Mouse (Mus musculus) macrophage (primary cell): Measurements from ENCODE around the gene Casp9. TPM values are rescaled to one million over a fixed set of nuclear protein-coding genes. Genes with fewer than 3 reads are reported as not detected.
A peak's percentile ranks its signal among the peaks of the same experiment; 100 is the strongest.

Source experiments
- H3K27ac ChIP-seq: fragments of 350-480 bp; formaldehyde crosslinking; 2 replicates; pipeline ENCODE4 v1.9.0; 2021
- H3K36me3 ChIP-seq: fragments of 350-480 bp; formaldehyde crosslinking; 2 replicates; pipeline ENCODE4 v1.9.0; 2021; ENCODE audit errors: inconsistent target
- H3K4me3 ChIP-seq: fragments of 350-480 bp; formaldehyde crosslinking; 2 replicates; pipeline ENCODE4 v1.9.0; 2021; ENCODE audit errors: inconsistent target
- H3K79me2 ChIP-seq: fragments of 350-480 bp; formaldehyde crosslinking; 2 replicates; pipeline ENCODE4 v1.9.0; 2021; ENCODE audit errors: inconsistent target
- WGBS: methylation state at CpG from one replicate; pipeline ENCODE4 v1.1.7; 2026; ENCODE audit warnings: inconsistent platforms; ENCODE audit not compliant: missing documents; 5-methylcytosine and 5-hydroxymethylcytosine counted together
- polyA plus RNA-seq: library from polyadenylated mRNA; stranded (reverse); fragments of 250-400 nt; gene quantifications from 3 replicates; pipeline ENCODE4 v1.2.4, GENCODE M21; 2018; ENCODE audit warnings: inconsistent platforms
- total RNA-seq, 78 experiments: library from RNA; depleted of rRNA; stranded (reverse); fragments of 250-400 nt; gene quantifications; 1 replicate in 9 of 78; 2 replicates in 24 of 78; 3 replicates in 43 of 78; 4 replicates in 2 of 78; pipeline ENCODE4 v1.2.4; 2018; ENCODE audit warnings: inconsistent platforms in 56 of 78

Casp9 gene
- total RNA-seq (2018; cell fraction: chromatin; rRNA removed), result 10 to 100 TPM in 17 of 26 experiments, 1 to 10 TPM in 9; 4.6 to 51.4 (median 18.5) TPM
- 10 to 100 TPM; 13.7 to 45.3 (median 35.2) TPM for total RNA-seq (2018; cell fraction: cytosol; rRNA removed)
- 10 to 100 TPM; 10.6 to 49.3 (median 25.2) TPM for total RNA-seq (2018; cell fraction: nucleus; rRNA removed)
- 16.4 to 31.0 TPM (median 27.3 TPM) in 3 replicates for polyA plus RNA-seq

GRCm38 (mm10) chr4:141793282-141794151 lies at the start of gene Casp9:
Gene Casp9 (plus strand): TSS chr4:141793612.
- WGBS, result 0% methylated on average over 54 of the region's 80 CpGs
- H3K36me3 ChIP-seq, result peaks cover 20% of the 10 kb centered on the region
- H3K79me2 ChIP-seq, result peaks cover 51% of the 10 kb centered on the region

GRCm38 (mm10) chr4:141746578-141747346 lies 46.6 kb upstream of the Casp9 start, which contains the start of gene Agmat:
Gene Agmat (plus strand): TSS chr4:141746672.
- Histone ChIP-seq H3K27ac (no peak within 1 kb of the TSS), H3K79me2 (no peaks in the 10 kb centered on the region)
- WGBS, result 50% methylated on average over 25 of the region's 25 CpGs

More at GRCm38 (mm10) chr4:141793282-141794151, at the start of gene Casp9:
- Histone ChIP-seq H3K4me3 (peak within 1 kb of the TSS; percentile 78), H3K27ac (peak within 1 kb of the TSS; percentile 90)

GRCm38 (mm10) chr4:141749557-141749956 lies 43.9 kb upstream of the Casp9 start:
- H3K79me2 ChIP-seq, result no peaks in the 10 kb centered on the region
- no peak overlapping the region for H3K27ac ChIP-seq
- 78% methylated on average over 11 of the region's 11 CpGs for WGBS
- no peak overlapping the region for H3K4me3 ChIP-seq
- no peaks in the 10 kb centered on the region for H3K36me3 ChIP-seq

More at GRCm38 (mm10) chr4:141746578-141747346, 46.6 kb upstream of the Casp9 start, which contains the start of gene Agmat:
- Histone ChIP-seq H3K4me3 (no peak within 1 kb of the TSS), H3K36me3 (no peaks in the 10 kb centered on the region)

DNA sequence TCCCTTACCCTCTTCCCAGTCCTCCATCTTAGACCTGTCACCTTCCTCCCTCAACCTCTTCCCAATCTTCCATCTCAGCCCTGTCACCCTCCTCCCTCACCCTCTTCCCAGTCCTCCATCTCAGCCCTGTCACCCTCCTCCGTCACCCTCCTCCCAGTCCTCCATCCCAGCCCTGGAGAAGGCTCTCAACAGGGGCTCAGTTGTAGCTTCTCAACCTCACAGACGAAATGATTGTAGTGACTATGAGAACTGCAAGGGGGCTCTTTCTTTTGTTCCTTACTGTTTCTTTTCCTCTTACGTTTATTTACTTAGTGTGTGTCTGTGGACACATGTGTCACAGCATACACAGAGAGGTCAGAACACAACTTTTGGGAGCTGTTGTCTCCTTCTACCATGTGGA lies 42.6 kb upstream of the Casp9 start:
- Histone ChIP-seq H3K4me3 (no peak overlapping the region), H3K27ac (no peak overlapping the region)
- WGBS, result 82% methylated on average over 3 of the region's 3 CpGs

DNA sequence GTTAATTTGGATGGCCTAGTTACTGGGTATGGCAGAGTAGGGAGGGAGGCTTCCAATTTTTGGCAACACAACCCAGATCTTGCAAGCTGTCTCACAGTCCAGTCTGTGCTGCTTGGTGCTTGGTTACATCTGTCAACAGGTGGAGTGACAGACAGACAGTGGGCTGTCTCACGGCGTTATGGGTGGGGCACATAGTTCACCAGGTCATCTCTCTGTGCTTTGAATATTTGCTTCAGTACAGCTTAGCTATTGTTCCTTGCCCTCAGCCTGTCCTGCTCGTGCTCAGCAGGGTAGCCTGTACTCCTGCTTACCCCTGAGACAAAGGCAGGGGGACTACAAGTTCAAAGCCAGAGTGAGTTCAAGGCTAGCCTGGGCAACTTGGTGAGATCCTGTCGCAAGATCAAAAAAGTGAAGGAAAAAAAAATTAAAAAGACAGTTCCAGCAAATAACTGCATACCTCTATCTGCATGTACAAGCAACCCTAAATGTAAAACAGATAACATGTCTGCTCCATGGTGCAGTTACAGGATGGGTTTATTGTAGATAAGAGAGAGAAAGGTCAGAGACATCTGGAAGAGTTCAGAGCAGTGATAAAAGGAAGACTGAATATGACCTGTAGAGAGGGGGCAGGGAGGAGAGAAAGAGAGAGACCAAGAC lies 41.9 kb upstream of the Casp9 start:
- Histone ChIP-seq H3K79me2 (no peaks in the 10 kb centered on the region), H3K4me3 (no peak overlapping the region), H3K36me3 (no peaks in the 10 kb centered on the region), H3K27ac (no peak overlapping the region)
- 79% methylated on average over 4 of the region's 4 CpGs for WGBS

More for the DNA sequence above, 42.6 kb upstream of the Casp9 start:
- no peaks in the 10 kb centered on the region for H3K79me2 ChIP-seq
- H3K36me3 ChIP-seq, result no peaks in the 10 kb centered on the region

DNA sequence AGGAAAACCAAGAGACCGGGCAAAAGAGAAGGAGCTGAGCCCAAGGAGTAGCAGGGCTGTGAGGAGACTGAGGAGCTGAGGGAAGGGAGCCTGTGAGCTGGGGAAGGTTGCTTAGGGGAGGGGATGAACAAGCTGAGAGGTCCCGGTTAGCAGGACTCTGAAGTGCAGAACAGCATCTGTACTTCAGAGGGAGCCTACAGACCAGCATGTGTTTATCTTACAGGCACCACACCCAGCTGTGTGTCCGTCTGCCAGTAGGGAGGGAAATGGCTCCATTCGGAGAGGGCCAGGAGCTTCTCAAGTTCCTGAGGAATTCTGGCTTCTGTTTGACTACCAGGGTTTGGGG lies 41.4 kb upstream of the Casp9 start:
- H3K4me3 ChIP-seq, result no peak overlapping the region
- 41% methylated on average over 4 of the region's 4 CpGs for WGBS
- no peaks in the 10 kb centered on the region for H3K36me3 ChIP-seq
- H3K79me2 ChIP-seq, result no peaks in the 10 kb centered on the region
- no peak overlapping the region for H3K27ac ChIP-seq

GRCm38 (mm10) chr4:141755375-141755930 lies 38.0 kb upstream of the Casp9 start:
- 95% methylated on average over 17 of the region's 19 CpGs for WGBS
- no peaks in the 10 kb centered on the region for H3K36me3 ChIP-seq
- H3K79me2 ChIP-seq, result no peaks in the 10 kb centered on the region
- H3K4me3 ChIP-seq, result no peak overlapping the region
- H3K27ac ChIP-seq, result no peak overlapping the region

DNA sequence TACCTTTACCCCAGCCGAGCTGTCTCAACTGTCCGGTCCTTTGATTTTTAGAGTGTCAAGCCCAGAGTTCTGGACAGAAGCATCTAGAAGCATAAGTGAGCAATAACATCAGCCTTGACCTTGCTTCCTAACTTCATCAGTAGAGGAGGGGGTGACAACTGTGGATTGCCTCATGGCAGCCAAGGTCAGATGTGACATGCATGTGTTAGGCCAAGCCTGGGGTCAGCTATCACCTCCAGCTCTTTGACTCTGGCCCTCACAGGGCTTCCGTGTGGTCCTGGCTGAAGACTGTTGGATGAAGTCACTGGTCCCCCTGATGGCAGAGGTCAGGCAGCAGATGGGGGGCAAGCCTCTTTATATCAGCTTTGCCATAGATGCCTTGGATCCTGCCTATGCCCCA lies 36.3 kb upstream of the Casp9 start:
- H3K79me2 ChIP-seq, result no peaks in the 10 kb centered on the region
- H3K27ac ChIP-seq, result no peak overlapping the region
- H3K4me3 ChIP-seq, result no peak overlapping the region
- WGBS, result 100% methylated on average over 3 of the region's 3 CpGs
- peaks cover 9% of the 10 kb centered on the region; the same call in 1 of the 2 replicates for H3K36me3 ChIP-seq

DNA sequence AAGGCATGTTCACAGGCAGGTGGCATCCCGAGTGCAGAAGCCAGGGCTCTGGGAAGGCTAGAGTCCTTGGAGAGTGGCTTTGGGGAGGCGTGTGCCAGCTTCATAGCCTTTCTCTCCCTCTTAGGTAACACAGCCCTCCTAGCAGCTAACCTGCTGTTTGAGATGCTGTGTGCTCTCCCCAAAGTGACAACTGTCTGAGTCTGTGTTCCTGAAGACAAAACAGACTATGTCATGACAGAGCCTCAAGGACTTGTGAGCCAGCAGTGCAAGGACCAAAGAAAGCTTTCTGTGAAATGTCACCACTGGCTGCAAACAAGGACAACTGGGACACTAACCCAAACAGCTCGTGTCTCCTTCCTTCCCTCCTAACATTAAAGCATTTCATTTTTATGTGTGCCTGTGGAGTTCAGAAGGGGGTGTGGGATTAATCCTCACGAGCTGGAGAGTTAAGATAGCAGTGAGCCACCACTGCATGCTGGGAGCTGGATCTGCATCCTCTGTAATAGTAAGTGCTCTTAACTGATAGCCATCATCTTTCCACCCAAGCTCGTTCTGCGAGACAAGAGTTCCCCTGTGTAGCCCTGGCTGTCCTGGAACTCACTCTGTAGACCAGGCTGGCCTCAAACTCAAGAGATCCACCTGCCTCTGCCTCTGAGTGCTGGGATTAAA lies 34.4 kb upstream of the Casp9 start:
- Histone ChIP-seq H3K27ac (no peak overlapping the region), H3K79me2 (no peaks in the 10 kb centered on the region), H3K36me3 (peaks cover 26% of the 10 kb centered on the region), H3K4me3 (no peak overlapping the region)
- 90% methylated on average over 6 of the region's 6 CpGs for WGBS

- no peak overlapping the region for H3K4me3 ChIP-seq
- H3K36me3 ChIP-seq, result peaks cover 33% of the 10 kb centered on the region
- H3K27ac ChIP-seq, result no peak overlapping the region
- no peaks in the 10 kb centered on the region for H3K79me2 ChIP-seq
- WGBS, result 93% methylated on average over 4 of the region's 4 CpGs
Observed at GRCm38 (mm10) chr4:141760942-141761341, 32.5 kb upstream of the Casp9 start.

DNA sequence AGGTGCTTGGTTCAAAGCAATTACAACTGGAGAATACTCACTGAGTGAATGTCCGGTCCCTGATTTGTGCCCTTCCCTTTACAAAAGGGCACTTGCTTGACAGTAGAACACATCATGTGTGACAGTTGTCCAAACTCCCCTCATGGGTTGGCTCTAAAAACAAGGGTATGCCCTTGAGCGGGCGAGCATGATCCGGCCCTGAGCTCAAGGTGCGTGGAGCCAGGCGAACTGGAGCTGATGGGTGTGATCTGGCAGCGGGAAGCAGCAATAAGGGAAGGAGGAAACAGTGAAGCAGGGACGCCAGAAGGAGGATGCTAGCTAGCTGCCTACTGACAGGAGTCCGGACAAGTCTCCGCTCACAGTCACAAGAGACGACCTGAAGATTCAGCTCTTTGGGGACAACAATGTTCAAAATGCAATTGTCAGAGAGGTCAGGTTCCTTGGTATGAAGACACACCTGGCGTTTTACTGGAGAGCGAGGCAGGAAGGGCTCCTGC lies 31.3 kb upstream of the Casp9 start:
- WGBS, result 98% methylated on average over 11 of the region's 13 CpGs
- H3K27ac ChIP-seq, result no peak overlapping the region
- H3K79me2 ChIP-seq, result no peaks in the 10 kb centered on the region
- H3K36me3 ChIP-seq, result peaks cover 33% of the 10 kb centered on the region
- H3K4me3 ChIP-seq, result no peak overlapping the region

DNA sequence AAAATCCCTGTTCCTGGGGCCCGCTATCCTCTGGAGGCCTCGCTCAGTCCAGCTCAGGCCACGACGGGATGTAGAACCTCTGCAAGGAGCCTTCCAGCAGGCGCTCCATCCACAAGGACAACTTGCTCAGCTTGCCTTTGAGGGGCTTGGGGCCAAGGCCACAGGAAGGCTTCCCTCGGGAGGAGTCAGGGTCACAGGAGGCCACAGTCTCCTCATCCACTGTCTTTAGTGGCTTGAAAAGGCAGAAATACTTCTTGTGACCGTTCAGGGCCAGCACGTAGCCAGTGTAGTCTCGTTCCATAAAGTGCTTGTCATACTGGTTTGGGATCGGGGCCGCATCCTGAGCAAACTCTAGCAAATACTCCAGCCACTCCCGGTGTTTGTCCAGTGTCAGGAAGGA lies 29.9 kb upstream of the Casp9 start:
- no peaks in the 10 kb centered on the region for H3K79me2 ChIP-seq
- 97% methylated on average over 10 of the region's 12 CpGs for WGBS
- H3K36me3 ChIP-seq, result peaks cover 33% of the 10 kb centered on the region
- no peak overlapping the region for H3K4me3 ChIP-seq
- H3K27ac ChIP-seq, result no peak overlapping the region

GRCm38 (mm10) chr4:141765008-141765407 lies 28.4 kb upstream of the Casp9 start:
- no peak overlapping the region for H3K4me3 ChIP-seq
- peaks cover 47% of the 10 kb centered on the region for H3K36me3 ChIP-seq
- H3K79me2 ChIP-seq, result no peaks in the 10 kb centered on the region
- H3K27ac ChIP-seq, result no peak overlapping the region
- 83% methylated on average over 3 of the region's 3 CpGs for WGBS
